Mouse (Mus musculus) heart, postnatal 0 days (tissue): Measurements from ENCODE around the gene Abca13. TPM values are rescaled to one million over a fixed set of nuclear protein-coding genes. Genes with fewer than 3 reads are reported as not detected.
"Not testable (repeated sequence)": the region's sequence is repeated elsewhere in the genome, so short reads cannot be mapped to it uniquely, and the experiment has no call there.

Experiments used
- ATAC-seq: fragments of 200-750 bp; cut with Nextera tagmentation; 2 replicates; pipeline ENCODE4 v1.8.0; 2017; ENCODE audit warnings: low read depth, moderate number of reproducible peaks, moderate library complexity; ENCODE audit not compliant: insufficient read depth
- DNase-seq: peaks from one replicate; pipeline ENCODE4 v3.0.0-alpha.2; 2016; ENCODE audit warnings: low spot score
- H3K27ac ChIP-seq: fragments of 300-500 bp; sonication (generic); 2 replicates; pipeline ENCODE4 v1.5.1; 2014; ENCODE audit warnings: low read depth, mild to moderate bottlenecking
- H3K27me3 ChIP-seq: fragments of 300-500 bp; sonication (generic); 2 replicates; pipeline ENCODE4 v1.6.1; 2014; ENCODE audit warnings: low read length, mixed read lengths; ENCODE audit not compliant: control insufficient read depth, insufficient read depth
- H3K36me3 ChIP-seq: fragments of 300-500 bp; sonication (generic); replicated peaks from 2 replicates; pipeline ENCODE4 v1.6.1; 2014; ENCODE audit warnings: low read length, mixed read lengths; ENCODE audit not compliant: control insufficient read depth, insufficient read depth
- H3K4me1 ChIP-seq: fragments of 300-500 bp; sonication (generic); 2 replicates; pipeline ENCODE4 v1.6.1; 2014; ENCODE audit warnings: antibody characterized with exemption; ENCODE audit not compliant: control insufficient read depth, insufficient read depth
- H3K4me2 ChIP-seq: fragments of 300-500 bp; sonication (generic); 2 replicates; pipeline ENCODE4 v1.6.1; 2014; ENCODE audit warnings: low read depth, mild to moderate bottlenecking, low read length, moderate library complexity
- H3K4me3 ChIP-seq: fragments of 300-500 bp; sonication (generic); 2 replicates; pipeline ENCODE4 v1.5.1; 2014; ENCODE audit warnings: low read depth, low read length
- H3K9ac ChIP-seq: fragments of 300-500 bp; sonication (generic); replicated peaks from 2 replicates; pipeline ENCODE4 v1.6.1; 2014; ENCODE audit warnings: low read depth, low read length, mixed read lengths
- H3K9me3 ChIP-seq: fragments of 300-500 bp; sonication (generic); replicated peaks from 2 replicates; pipeline ENCODE4 v1.6.1; 2016; ENCODE audit warnings: low read length; ENCODE audit not compliant: control insufficient read depth
- CTCF ChIP-seq: IDR thresholded peaks from 2 replicates; pipeline ENCODE4 v1.5.1; 2016; ENCODE audit warnings: antibody characterized with exemption, control low read depth, low read depth
- EP300 ChIP-seq: IDR thresholded peaks from 2 replicates; pipeline ENCODE4 v1.6.1; 2016; ENCODE audit warnings: antibody characterized with exemption, low read depth
- WGBS: fragments of 180-500 bp; shearing (Covaris S2); extraction: QIAGEN DNeasy Blood & Tissue Kit; methylation state at CpG from one replicate; pipeline ENCODE4 v1.1.7; 2014; 5-methylcytosine and 5-hydroxymethylcytosine counted together
- polyA plus RNA-seq: library from polyadenylated mRNA; unstranded; fragments of >200 nt; fragmentation: Nextera tagmentation; extraction: Ambion mirVana; gene quantifications from 2 replicates; pipeline ENCODE4 v1.2.1, GENCODE M21; 2015
- total RNA-seq: library from RNA; depleted of rRNA; stranded (reverse); fragments of >200 nt; gene quantifications from 2 replicates; pipeline ENCODE4 v1.2.3, GENCODE M21; 2014; ENCODE audit warnings: low replicate concordance

Abca13 gene
- total and polyA plus RNA-seq, 2 experiments from 2014 or later, result under 0.01 to 0.04 TPM

DNA sequence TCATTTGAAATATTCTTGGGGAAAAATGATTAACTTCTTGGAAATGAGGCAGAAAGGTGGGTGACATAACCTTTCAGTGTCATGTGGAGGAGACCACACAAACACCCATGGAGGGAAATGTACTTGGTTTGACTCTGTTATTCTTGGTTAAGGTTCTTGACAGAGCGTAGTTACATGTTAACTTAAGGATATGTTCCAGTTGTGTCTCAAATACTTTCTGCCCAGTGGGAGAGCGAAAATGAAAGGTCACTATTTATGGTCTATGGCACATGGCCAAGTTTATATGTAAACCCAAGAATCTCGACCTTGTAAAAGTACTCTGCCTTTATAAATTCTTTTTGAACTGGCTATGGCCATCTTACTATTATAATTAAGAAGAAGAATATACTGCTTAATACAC, 31.8 kb upstream of the Abca13 start:
- ATAC-seq (no peak), DNase-seq (no peak)
- no peaks in the 10 kb centered on the region for H3K9me3 ChIP-seq
- no peak overlapping the region for H3K4me3 ChIP-seq
- no peak for TF ChIP-seq CTCF
- no peak for TF ChIP-seq EP300
- WGBS, result 34% methylated on average over 3 of the region's 3 CpGs
- no peaks in the 10 kb centered on the region for H3K36me3 ChIP-seq
- no peak overlapping the region for H3K27ac ChIP-seq
- H3K4me2 ChIP-seq, result no peak overlapping the region
- H3K9ac ChIP-seq, result no peak overlapping the region
- 0 out of 2 replicates have a peak, but pooled peaks cover 3% of the 10 kb centered on the region for H3K4me1 ChIP-seq
- no peaks in the 10 kb centered on the region for H3K27me3 ChIP-seq

DNA sequence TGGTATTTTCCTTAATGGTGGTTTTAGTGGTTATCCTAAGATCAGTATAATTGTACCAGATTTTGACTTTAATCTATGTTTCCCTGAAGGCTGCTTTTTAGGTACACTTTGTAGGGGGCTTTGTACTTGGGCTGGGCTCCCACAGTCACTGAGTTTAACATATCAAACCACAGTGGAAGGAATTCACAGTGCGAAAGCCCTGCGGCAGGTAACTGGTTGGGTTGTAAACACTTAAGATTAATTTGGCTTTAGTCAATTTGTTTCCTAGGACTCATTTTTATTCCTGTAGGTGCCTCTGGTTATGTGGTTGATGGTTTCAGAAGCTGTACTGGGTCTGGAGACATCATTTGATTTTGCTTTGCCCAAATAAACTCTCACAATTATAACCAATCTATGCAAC, 24.4 kb upstream of the Abca13 start:
- DNase-seq (no peak), ATAC-seq (no peak)
- Histone ChIP-seq H3K27ac (no peak overlapping the region), H3K27me3 (no peaks in the 10 kb centered on the region), H3K9ac (no peak overlapping the region), H3K4me3 (no peak overlapping the region), H3K4me2 (no peak overlapping the region), H3K4me1 (no peaks in the 10 kb centered on the region), H3K9me3 (no peaks in the 10 kb centered on the region), H3K36me3 (no peaks in the 10 kb centered on the region)
- WGBS, result 74% methylated on average over 2 of the region's 2 CpGs
- TF ChIP-seq EP300 (no peak), CTCF (no peak)

GRCm38 (mm10) chr11:9181477-9181876, 10.3 kb upstream of the Abca13 start:
- Histone ChIP-seq H3K27me3 (no peaks in the 10 kb centered on the region), H3K9ac (no peak overlapping the region), H3K4me2 (no peak overlapping the region), H3K36me3 (no peaks in the 10 kb centered on the region), H3K4me1 (no peaks in the 10 kb centered on the region), H3K9me3 (no peaks in the 10 kb centered on the region), H3K27ac (no peak overlapping the region), H3K4me3 (no peak overlapping the region)
- WGBS, result 68% methylated on average over 1 of the region's 1 CpGs
- DNase-seq (no peak), ATAC-seq (no peak)
- TF ChIP-seq EP300 (no peak), CTCF (no peak)

- not testable (repeated sequence) for H3K4me1 ChIP-seq, H3K36me3 ChIP-seq, H3K4me3 ChIP-seq, H3K9ac ChIP-seq, H3K27me3 ChIP-seq, DNase-seq, H3K4me2 ChIP-seq, H3K9me3 ChIP-seq, ATAC-seq, H3K27ac ChIP-seq
Measured at GRCm38 (mm10) chr11:9189471-9189870, 2.3 kb upstream of the Abca13 start.

DNA sequence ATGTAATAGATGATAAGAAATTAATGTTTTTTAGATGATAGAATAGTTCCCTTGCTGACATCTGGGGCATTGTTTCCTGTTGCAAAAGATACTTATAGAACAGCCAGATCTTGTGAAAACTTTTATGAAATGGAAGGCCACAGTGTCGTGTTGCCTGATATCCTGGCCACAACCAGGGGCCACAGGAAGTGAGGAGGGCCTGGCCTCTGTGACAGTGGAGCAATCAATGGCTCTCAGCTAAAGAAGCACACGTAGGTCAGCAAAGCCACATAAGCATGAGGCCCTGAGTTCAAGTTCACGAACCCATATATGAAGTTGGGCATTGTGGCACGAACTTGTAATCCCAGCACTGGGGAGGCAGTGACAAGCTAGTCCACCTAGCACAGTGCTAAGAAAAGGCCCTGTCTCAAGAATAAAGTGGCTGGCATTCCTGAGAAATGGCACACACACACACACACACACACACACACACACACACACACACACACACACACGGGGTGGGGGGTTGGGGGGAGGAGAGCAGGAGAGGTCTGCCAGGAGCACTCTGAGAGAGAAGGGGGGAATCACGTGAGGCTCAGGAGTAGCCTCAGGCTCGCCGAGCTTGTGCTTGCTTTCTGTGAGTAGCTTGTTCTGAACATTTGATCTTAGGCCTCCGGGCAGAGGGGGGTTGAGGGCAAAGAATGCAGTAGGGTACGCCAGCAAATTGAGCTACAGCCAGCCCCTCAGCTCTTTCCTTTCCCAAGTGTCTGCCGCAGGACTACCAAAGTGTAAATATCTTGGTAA, 779 bp upstream of the Abca13 start:
- Histone ChIP-seq H3K9me3 (no peaks in the 10 kb centered on the region), H3K36me3 (no peaks in the 10 kb centered on the region), H3K27me3 (no peaks in the 10 kb centered on the region), H3K4me2 (no peak overlapping the region), H3K9ac (no peak overlapping the region), H3K27ac (no peak overlapping the region), H3K4me1 (no peaks in the 10 kb centered on the region), H3K4me3 (no peak overlapping the region)
- ATAC-seq, result no peak
- 49% methylated on average over 11 of the region's 11 CpGs for WGBS
- no peak for DNase-seq
- TF ChIP-seq EP300, result no peak
- TF ChIP-seq CTCF, result no peak

- Histone ChIP-seq H3K4me2 (no peak overlapping the region), H3K27me3 (no peaks in the 10 kb centered on the region), H3K36me3 (no peaks in the 10 kb centered on the region), H3K9me3 (no peaks in the 10 kb centered on the region), H3K27ac (no peak overlapping the region), H3K9ac (no peak overlapping the region), H3K4me1 (no peaks in the 10 kb centered on the region), H3K4me3 (no peak overlapping the region)
- ATAC-seq, result no peak
- TF ChIP-seq CTCF, result no peak
- no peak for TF ChIP-seq EP300
- WGBS, result 84% methylated on average over 3 of the region's 3 CpGs
- DNase-seq, result no peak
Measured at GRCm38 (mm10) chr11:9194861-9195260, 3.1 kb downstream of the Abca13 start.
